Mouse (Mus musculus) forebrain, postnatal 0 days (tissue): ENCODE results near the gene Hcrtr1. TPM values are rescaled to one million over a fixed set of nuclear protein-coding genes. Genes with fewer than 3 reads are reported as not detected.

Experiments used
- ATAC-seq: fragments of 200-750 bp; cut with Nextera tagmentation; 2 replicates; pipeline ENCODE4 v1.8.0; 2017; ENCODE audit warnings: mild to moderate bottlenecking, moderate library complexity
- DNase-seq: peaks from one replicate; pipeline ENCODE4 v3.0.0-alpha.2; 2015
- H3K27ac ChIP-seq: fragments of 300-500 bp; sonication (generic); 2 replicates; pipeline ENCODE4 v1.5.1; 2014; ENCODE audit warnings: low read depth, mild to moderate bottlenecking, antibody characterized with exemption, low read length, moderate library complexity, mixed read lengths
- H3K27me3 ChIP-seq: fragments of 300-500 bp; sonication (generic); 2 replicates; pipeline ENCODE4 v1.6.1; 2014; ENCODE audit warnings: mild to moderate bottlenecking, low read length, mixed read lengths; ENCODE audit not compliant: insufficient read depth
- H3K36me3 ChIP-seq: fragments of 300-500 bp; sonication (generic); 2 replicates; pipeline ENCODE4 v1.6.1; 2014; ENCODE audit warnings: mild to moderate bottlenecking, moderate library complexity; ENCODE audit not compliant: insufficient read depth
- H3K4me1 ChIP-seq: fragments of 300-500 bp; sonication (generic); 2 replicates; pipeline ENCODE4 v1.6.1; 2014; ENCODE audit warnings: antibody characterized with exemption; ENCODE audit not compliant: insufficient read depth
- H3K4me2 ChIP-seq: fragments of 300-500 bp; sonication (generic); 2 replicates; pipeline ENCODE4 v1.6.1; 2014; ENCODE audit warnings: low read depth, mild to moderate bottlenecking, moderate library complexity
- H3K4me3 ChIP-seq: fragments of 300-500 bp; sonication (generic); 2 replicates; pipeline ENCODE4 v1.5.1; 2014; ENCODE audit warnings: low read depth, low read length, mixed read lengths
- H3K9ac ChIP-seq: fragments of 300-500 bp; sonication (generic); 2 replicates; pipeline ENCODE4 v1.6.1; 2014; ENCODE audit warnings: mild to moderate bottlenecking
- H3K9me3 ChIP-seq: fragments of 300-500 bp; sonication (generic); 2 replicates; pipeline ENCODE4 v1.6.1; 2016; ENCODE audit warnings: low read length
- CTCF ChIP-seq: sonication (generic); IDR thresholded peaks from 2 replicates; pipeline ENCODE4 v1.5.1; 2016; ENCODE audit warnings: antibody characterized with exemption, control low read depth, low read depth
- WGBS: fragments of 180-500 bp; shearing (Covaris S2); extraction: QIAGEN DNeasy Blood & Tissue Kit; methylation state at CpG from one replicate; pipeline ENCODE4 v1.1.7; 2014; 5-methylcytosine and 5-hydroxymethylcytosine counted together
- polyA plus RNA-seq: library from polyadenylated mRNA; unstranded; fragments of >200 nt; fragmentation: Nextera tagmentation; extraction: Ambion mirVana; gene quantifications from 2 replicates; pipeline ENCODE4 v1.2.1, GENCODE M21; 2015
- total RNA-seq: library from RNA; depleted of rRNA; stranded (reverse); fragments of >200 nt; gene quantifications from 2 replicates; pipeline ENCODE4 v1.2.3, GENCODE M21; 2014

Hcrtr1 gene
- total and polyA plus RNA-seq, 2 experiments from 2014 or later: 2.5 to 5.0 TPM

DNA sequence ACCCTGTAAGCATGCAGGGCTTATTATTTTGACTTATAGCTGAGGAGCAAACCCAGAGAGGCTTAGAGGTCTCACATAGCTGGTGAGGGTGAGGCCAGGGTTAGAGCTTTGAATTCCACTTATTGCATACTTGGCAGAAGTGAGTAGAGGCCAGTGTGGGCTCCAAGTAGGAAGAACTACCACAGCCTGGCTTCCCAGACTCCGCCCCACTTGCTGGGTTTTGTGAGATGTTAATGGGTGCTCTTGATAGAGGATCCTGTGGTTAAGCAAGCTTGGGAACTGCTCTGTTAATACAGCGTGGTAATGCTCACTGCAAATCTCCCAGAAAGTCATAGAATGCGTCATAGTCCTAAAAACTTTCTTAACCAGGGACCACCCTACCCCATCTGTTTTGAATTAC lies 30.2 kb downstream of the Hcrtr1 start:
- no peak for DNase-seq
- no peak overlapping the region for H3K4me3 ChIP-seq
- ATAC-seq: no peak
- WGBS: 89% methylated on average over 3 of the region's 3 CpGs
- H3K27me3 ChIP-seq: no peaks in the 10 kb centered on the region
- no peaks in the 10 kb centered on the region for H3K36me3 ChIP-seq
- no peak overlapping the region for H3K4me2 ChIP-seq
- H3K9me3 ChIP-seq: no peaks in the 10 kb centered on the region
- no peak overlapping the region for H3K27ac ChIP-seq
- TF ChIP-seq CTCF: no peak
- no peak overlapping the region for H3K9ac ChIP-seq
- no peaks in the 10 kb centered on the region for H3K4me1 ChIP-seq

DNA sequence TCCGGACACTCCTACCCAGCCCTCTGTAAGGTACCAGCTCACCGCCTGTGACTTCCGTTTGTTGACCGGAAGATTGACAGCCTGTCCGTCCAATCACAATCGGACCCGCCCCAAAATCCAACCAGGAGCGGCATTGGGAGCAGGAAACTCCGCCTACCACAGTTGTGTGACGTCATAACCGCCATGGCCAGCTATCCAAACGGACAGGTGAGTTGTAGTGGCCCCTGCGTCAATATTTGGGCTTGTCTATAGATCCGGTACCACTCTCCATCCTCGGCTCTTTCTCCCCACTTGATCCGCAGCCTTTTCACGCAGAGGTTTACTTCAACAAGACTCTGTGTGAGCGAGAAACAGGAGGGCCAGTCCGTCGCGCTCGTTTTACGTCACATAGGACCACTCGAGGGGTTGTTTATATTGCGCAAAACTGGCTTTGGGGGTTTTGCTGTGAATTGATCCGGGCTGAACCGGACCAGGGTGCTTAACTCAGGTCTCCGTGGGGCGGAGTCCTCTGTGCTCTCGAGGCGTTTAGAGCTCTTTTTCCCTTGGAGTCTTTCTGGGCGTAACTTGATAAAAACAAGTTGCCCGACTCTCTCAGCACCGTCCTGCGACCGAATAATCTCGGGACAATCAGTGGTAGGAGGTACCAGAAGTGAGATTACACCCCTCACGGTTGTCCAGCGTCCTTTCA lies 31.6 kb downstream of the Hcrtr1 start:
- Histone ChIP-seq H3K27ac (peak overlapping the region; percentile 69), H3K4me3 (peak overlapping the region; percentile 62), H3K4me2 (peak overlapping the region; percentile 52), H3K36me3 (no peaks in the 10 kb centered on the region), H3K9me3 (no peaks in the 10 kb centered on the region), H3K4me1 (no peaks in the 10 kb centered on the region), H3K27me3 (no peaks in the 10 kb centered on the region), H3K9ac (peak overlapping the region; percentile 67)
- DNase-seq (peak; percentile 100), ATAC-seq (peak; percentile 98)
- 2% methylated on average over 39 of the region's 39 CpGs for WGBS
- no peak for TF ChIP-seq CTCF

DNA sequence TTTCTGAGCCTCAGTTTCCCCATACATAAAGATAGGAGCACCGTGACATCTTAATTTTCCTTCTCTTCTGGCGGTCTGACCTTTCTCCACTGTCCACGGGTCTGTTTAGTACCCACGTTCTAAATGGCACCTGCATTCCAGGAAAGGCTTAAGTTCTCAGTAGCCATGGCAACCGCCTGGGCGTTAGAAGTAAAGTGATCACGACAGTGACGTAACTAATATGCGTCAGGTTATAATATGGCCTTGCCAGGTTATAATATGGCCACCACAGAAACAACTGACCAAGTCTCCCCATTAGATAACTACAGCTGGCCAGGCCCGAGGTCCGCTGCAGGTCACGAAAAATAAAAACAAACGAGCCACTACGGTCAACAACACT lies 32.1 kb downstream of the Hcrtr1 start:
- peak overlapping the region; percentile 31 for H3K4me2 ChIP-seq
- peak overlapping the region; percentile 69 for H3K27ac ChIP-seq
- ATAC-seq (peak; percentile 78), DNase-seq (no peak)
- no peaks in the 10 kb centered on the region for H3K27me3 ChIP-seq
- 0 out of 2 replicates have a peak overlapping the region, but pooled peaks have one; percentile 67 for H3K9ac ChIP-seq
- 0 out of 2 replicates have a peak, but pooled peaks cover 2% of the 10 kb centered on the region for H3K4me1 ChIP-seq
- H3K9me3 ChIP-seq: no peaks in the 10 kb centered on the region
- no peaks in the 10 kb centered on the region for H3K36me3 ChIP-seq
- peak overlapping the region; percentile 62 for H3K4me3 ChIP-seq
- 10% methylated on average over 14 of the region's 14 CpGs for WGBS
- TF ChIP-seq CTCF: no peak

DNA sequence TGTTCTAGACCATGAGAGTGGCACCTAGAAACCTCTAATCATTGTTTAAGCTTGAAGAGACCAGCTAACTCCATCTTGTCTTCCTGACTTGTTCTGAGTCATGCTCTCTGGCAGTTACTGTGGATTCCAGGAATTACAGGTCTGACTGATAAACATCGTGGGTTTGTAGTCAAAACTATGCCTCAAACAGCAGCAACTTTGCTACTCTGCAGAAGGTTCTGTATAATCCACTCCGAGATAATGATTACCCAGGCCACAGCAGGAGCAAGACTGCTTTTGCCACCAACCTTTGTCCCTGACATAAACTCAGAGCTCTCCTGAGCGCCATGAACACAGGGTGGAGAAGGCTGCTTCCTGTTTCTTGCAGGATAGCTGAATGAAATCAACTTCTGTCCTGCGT lies 34.6 kb downstream of the Hcrtr1 start:
- H3K27me3 ChIP-seq: no peaks in the 10 kb centered on the region
- no peak overlapping the region for H3K4me3 ChIP-seq
- no peak overlapping the region for H3K4me2 ChIP-seq
- WGBS: 86% methylated on average over 4 of the region's 4 CpGs
- H3K36me3 ChIP-seq: no peaks in the 10 kb centered on the region
- H3K27ac ChIP-seq: no peak overlapping the region
- ATAC-seq (no peak), DNase-seq (no peak)
- no peak for TF ChIP-seq CTCF
- no peaks in the 10 kb centered on the region for H3K9me3 ChIP-seq
- H3K9ac ChIP-seq: no peak overlapping the region
- peaks cover 4% of the 10 kb centered on the region; the same call in 1 of the 2 replicates for H3K4me1 ChIP-seq

DNA sequence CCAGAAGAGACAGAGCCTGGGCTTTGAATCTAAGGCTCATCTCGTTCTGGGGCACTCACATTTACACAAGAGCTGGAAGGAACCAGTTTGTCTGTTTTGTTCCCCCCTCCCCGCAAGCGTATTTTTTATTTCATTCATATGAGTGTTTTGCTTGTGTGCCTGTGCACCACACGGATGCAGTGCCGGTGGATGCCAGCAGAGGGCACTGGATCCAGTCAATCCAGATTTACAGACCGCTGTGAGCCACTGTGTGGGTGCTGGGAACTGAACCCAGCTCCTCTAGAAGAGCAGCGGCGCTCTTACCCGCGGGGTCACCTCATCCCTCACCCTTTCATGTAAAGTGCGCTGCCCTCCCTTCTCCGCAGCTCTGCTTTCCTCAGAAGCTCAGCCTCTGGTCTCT lies 35.5 kb downstream of the Hcrtr1 start:
- H3K9me3 ChIP-seq: no peaks in the 10 kb centered on the region
- no peak overlapping the region for H3K27ac ChIP-seq
- H3K4me3 ChIP-seq: no peak overlapping the region
- no peak overlapping the region for H3K9ac ChIP-seq
- H3K4me1 ChIP-seq: peaks cover 4% of the 10 kb centered on the region; the same call in 1 of the 2 replicates
- H3K4me2 ChIP-seq: no peak overlapping the region
- peak; percentile 30 for TF ChIP-seq CTCF
- no peaks in the 10 kb centered on the region for H3K36me3 ChIP-seq
- WGBS: 83% methylated on average over 12 of the region's 12 CpGs
- no peaks in the 10 kb centered on the region for H3K27me3 ChIP-seq
- no peak for DNase-seq
- no peak for ATAC-seq

DNA sequence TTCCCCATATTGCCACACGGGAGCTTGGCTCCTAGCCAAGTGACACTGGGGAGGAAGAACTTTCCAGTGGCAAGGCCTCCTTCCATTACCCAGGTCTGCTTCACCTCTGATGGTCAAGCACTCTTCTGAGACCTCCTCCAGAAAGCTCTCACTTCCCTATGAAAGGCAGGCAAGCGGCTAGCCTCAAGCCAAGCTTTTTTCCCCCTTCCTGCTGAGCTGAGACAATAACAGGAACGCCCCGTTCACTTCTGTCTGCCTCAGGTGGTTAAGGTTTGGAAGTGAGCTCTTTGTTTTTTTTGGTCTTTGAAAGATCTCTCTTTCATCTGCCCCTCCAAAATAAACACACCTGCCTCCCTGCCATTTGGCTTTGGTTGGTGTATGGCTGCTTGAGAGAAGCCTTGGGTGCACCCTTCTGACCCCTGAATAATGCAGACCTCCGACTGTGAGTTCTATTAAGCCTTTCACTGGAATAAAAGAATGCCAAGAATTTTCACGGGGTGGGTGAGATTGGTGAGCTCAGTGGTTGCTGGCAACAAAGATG lies 37.0 kb downstream of the Hcrtr1 start, which contains the start of gene Pef1:
TSS of gene Pef1 (plus strand) at position 448 of the 541 bp plus-strand sequence.
- Histone ChIP-seq H3K9ac (no peak within 1 kb of the TSS), H3K4me3 (no peak within 1 kb of the TSS), H3K27me3 (no peaks in the 10 kb centered on the region), H3K4me2 (no peak within 1 kb of the TSS), H3K36me3 (no peaks in the 10 kb centered on the region), H3K4me1 (peaks cover 4% of the 10 kb centered on the region; the same call in 1 of the 2 replicates), H3K9me3 (no peaks in the 10 kb centered on the region), H3K27ac (no peak within 1 kb of the TSS)
- 5% methylated on average over 6 of the region's 6 CpGs for WGBS
- ATAC-seq: no peak
- no peak for TF ChIP-seq CTCF
- DNase-seq: no peak

DNA sequence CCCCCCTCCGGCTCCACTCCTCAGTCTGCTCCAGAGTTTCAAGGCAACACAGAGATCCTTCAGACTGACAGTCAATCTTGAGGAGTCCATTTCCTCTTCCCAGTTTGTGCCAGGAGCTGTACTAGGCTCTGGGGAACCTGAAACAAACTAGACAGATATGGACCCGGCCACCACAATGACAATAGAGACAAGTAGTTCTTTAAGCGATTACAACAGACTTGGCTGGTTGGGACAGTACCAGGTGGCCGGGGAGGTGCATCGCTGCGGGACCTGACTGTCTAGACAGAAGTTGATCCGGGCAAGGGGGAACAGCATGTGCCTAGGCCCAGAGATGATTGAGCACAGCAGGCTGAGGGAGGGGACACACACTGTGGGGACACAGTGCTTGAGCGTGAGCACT lies 38.0 kb downstream of the Hcrtr1 start:
- DNase-seq: no peak
- H3K27ac ChIP-seq: no peak overlapping the region

More for the DNA sequence above, 38.0 kb downstream of the Hcrtr1 start:
- ATAC-seq: no peak
- Histone ChIP-seq H3K27me3 (no peaks in the 10 kb centered on the region), H3K4me2 (no peak overlapping the region), H3K9me3 (no peaks in the 10 kb centered on the region), H3K4me1 (peaks cover 4% of the 10 kb centered on the region; the same call in 1 of the 2 replicates), H3K4me3 (no peak overlapping the region), H3K9ac (no peak overlapping the region), H3K36me3 (no peaks in the 10 kb centered on the region)
- 22% methylated on average over 8 of the region's 8 CpGs for WGBS
- TF ChIP-seq CTCF: no peak
